Mouse (Mus musculus) liver, embryonic 14.5 days (tissue): Measurements from ENCODE around the gene Lrrc4c. TPM values are rescaled to one million over a fixed set of nuclear protein-coding genes. Genes with fewer than 3 reads are reported as not detected.

Experiments used
- ATAC-seq: fragments of 200-750 bp; cut with Nextera tagmentation; 2 replicates; pipeline ENCODE4 v1.8.0; 2017; ENCODE audit warnings: moderate number of reproducible peaks, mild to moderate bottlenecking, moderate library complexity; ENCODE audit not compliant: insufficient read depth
- DNase-seq, 3 experiments: peaks; one replicate each; pipeline ENCODE4 v3.0.0-alpha.2; 2012 to 2013; ENCODE audit warnings: low read depth in 3 of 3, low spot score in 3 of 3
- H3K27ac ChIP-seq: fragments of 300-500 bp; sonication (generic); 2 replicates; pipeline ENCODE4 v1.5.1; 2014; ENCODE audit warnings: moderate library complexity, mild to moderate bottlenecking, control low read depth, inconsistent platforms
- H3K27me3 ChIP-seq: fragments of 300-500 bp; sonication (generic); 2 replicates; pipeline ENCODE4 v1.6.1; 2014; ENCODE audit warnings: mild to moderate bottlenecking, low read length, moderate library complexity; ENCODE audit not compliant: control insufficient read depth, insufficient read depth
- H3K36me3 ChIP-seq: fragments of 300-500 bp; sonication (generic); replicated peaks from 2 replicates; pipeline ENCODE4 v1.6.1; 2014; ENCODE audit warnings: low read depth; ENCODE audit not compliant: control insufficient read depth, insufficient read depth
- H3K4me1 ChIP-seq, 2 experiments: fragments of 200-500 bp in 1 of 2; fragments of 300-500 bp in 1 of 2; sonication (generic) in 1 of 2; replicated peaks; 2 replicates each; pipeline ENCODE4 v1.6.1; 2012 to 2014; ENCODE audit warnings: antibody characterized with exemption in 1 of 2, inconsistent platforms in 1 of 2, low read length in 1 of 2; ENCODE audit not compliant: control insufficient read depth in 2 of 2, insufficient read depth in 2 of 2
- H3K4me2 ChIP-seq: fragments of 300-500 bp; sonication (generic); 2 replicates; pipeline ENCODE4 v1.6.1; 2014; ENCODE audit warnings: low read depth, mild to moderate bottlenecking, control low read depth, moderate library complexity
- H3K4me3 ChIP-seq, 2 experiments: fragments of 200-500 bp in 1 of 2; fragments of 300-500 bp in 1 of 2; sonication (generic) in 1 of 2; 2 replicates each; pipeline ENCODE4 v1.5.1; 2012 to 2014; ENCODE audit warnings: low read depth in 2 of 2, low read length in 2 of 2, mild to moderate bottlenecking in 2 of 2, control low read depth in 1 of 2, inconsistent platforms in 1 of 2, moderate library complexity in 1 of 2; ENCODE audit not compliant: insufficient read depth in 1 of 2
- H3K9ac ChIP-seq: fragments of 300-500 bp; sonication (generic); replicated peaks from 2 replicates; pipeline ENCODE4 v1.6.1; 2014; ENCODE audit warnings: mild to moderate bottlenecking, control low read depth, moderate library complexity
- H3K9me3 ChIP-seq: fragments of 300-500 bp; sonication (generic); 2 replicates; pipeline ENCODE4 v1.6.1; 2016; ENCODE audit warnings: low read length, mixed read lengths; ENCODE audit not compliant: control insufficient read depth
- CTCF ChIP-seq: IDR thresholded peaks from 2 replicates; pipeline ENCODE4 v1.5.1; 2016; ENCODE audit warnings: antibody characterized with exemption, low read depth, control low read depth
- EP300 ChIP-seq: IDR thresholded peaks from 2 replicates; pipeline ENCODE4 v1.6.1; 2016; ENCODE audit warnings: antibody characterized with exemption, low read depth
- WGBS: fragments of 180-500 bp; shearing (Covaris S2); extraction: QIAGEN DNeasy Blood & Tissue Kit; methylation state at CpG from one replicate; pipeline ENCODE4 v1.1.7; 2014; ENCODE audit not compliant: insufficient replicate concordance; 5-methylcytosine and 5-hydroxymethylcytosine counted together
- polyA plus RNA-seq, 2 experiments: library from polyadenylated mRNA; depleted of rRNA in 1 of 2; stranded (reverse) in 1 of 2; unstranded in 1 of 2; fragments of >200 nt; fragmentation: Nextera tagmentation in 1 of 2; extraction: Ambion mirVana in 1 of 2; gene quantifications; 2 replicates each; pipeline versions ENCODE4 v1.2.1 to v1.2.3; 2012 to 2014

Lrrc4c gene
- polyA plus RNA-seq, 2 experiments = 0.04 to 0.19 TPM

DNA sequence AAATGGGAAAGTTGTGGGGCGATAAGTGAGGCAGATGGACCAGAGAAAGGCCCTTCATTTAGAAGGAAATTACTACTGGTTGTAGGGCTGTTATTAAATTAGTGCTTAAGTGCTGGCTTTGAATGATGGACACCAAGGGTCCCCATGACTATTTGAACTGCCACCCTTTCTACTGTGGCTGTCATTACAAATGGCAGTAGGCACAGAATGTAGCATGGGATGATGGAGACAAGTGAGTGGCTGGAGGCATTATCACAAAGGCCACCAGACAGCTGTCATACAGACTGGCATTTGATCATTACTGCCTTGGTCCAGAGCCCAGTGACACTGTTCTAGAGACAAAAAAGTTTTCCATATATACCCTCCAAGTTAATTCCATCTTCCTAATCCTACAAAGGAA is 1000.6 kb downstream of the Lrrc4c start:
- Histone ChIP-seq H3K36me3 (no peaks in the 10 kb centered on the region), H3K27me3 (no peaks in the 10 kb centered on the region), H3K27ac (no peak overlapping the region), H3K9ac (no peak overlapping the region), H3K4me2 (no peak overlapping the region), H3K9me3 (no peaks in the 10 kb centered on the region), H3K4me3 (no peak overlapping the region), H3K4me1 (no peaks in the 10 kb centered on the region)
- WGBS = 52% methylated on average over 1 of the region's 1 CpGs
- DNase-seq (no peak), ATAC-seq (no peak)
- TF ChIP-seq EP300 = no peak
- no peak for TF ChIP-seq CTCF

DNA sequence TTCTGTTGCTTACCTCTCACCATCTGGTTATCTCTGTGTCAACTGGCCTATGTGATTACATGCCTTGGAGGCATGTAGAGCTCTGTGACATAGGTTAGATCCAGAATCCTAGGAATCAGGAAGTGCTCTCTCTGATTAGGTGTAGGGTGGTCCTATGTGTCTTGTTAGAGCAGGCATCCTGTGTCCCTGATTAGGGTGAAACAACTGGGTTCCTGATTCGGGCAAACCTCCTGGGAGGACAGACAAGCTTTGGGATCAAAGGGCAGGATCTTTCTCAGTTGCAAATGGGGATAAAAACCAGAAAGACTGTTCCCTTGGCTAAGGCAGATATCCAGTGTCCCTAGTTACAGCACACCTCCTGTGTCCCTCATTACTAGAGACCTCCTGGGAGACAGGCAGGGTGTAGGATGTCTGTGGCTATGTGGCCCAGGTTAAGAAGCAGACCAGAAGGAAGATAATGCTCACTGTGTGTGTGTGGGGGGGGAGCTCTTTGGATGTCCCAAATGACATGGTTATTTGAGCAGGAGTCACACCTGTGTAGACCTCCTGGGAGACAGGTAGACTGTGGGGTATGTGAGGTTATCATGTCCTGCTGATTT is 1014.2 kb downstream of the Lrrc4c start:
- Histone ChIP-seq H3K27ac (no peak overlapping the region), H3K36me3 (no peaks in the 10 kb centered on the region), H3K27me3 (no peaks in the 10 kb centered on the region), H3K9ac (no peak overlapping the region), H3K4me3 (no peak overlapping the region), H3K4me1 (no peaks in the 10 kb centered on the region), H3K9me3 (no peaks in the 10 kb centered on the region), H3K4me2 (no peak overlapping the region)
- ATAC-seq (no peak), DNase-seq (no peak)
- no peak for TF ChIP-seq EP300
- no peak for TF ChIP-seq CTCF
- WGBS = 33% methylated on average over 1 of the region's 1 CpGs

DNA sequence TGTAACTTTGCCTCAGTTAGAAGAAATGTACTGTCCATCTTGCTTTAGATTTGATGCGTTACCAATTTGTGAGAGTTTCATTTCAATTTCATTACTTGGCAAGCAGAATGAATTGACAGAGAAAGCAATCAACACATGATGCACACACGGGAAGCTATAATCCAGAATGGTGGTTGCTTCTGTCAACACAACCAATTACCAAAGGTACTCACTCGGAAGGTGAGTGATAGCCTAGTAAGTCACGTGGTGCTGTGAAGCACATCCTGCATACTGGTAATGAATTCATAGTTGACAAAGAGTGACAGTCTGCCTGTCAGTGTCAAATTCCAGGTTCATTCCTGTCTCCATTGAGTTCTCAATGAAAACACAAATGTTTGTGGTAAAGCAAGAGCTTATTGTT is 1021.7 kb downstream of the Lrrc4c start:
- Histone ChIP-seq H3K9ac (no peak overlapping the region), H3K27me3 (no peaks in the 10 kb centered on the region), H3K4me2 (no peak overlapping the region), H3K4me3 (no peak overlapping the region), H3K36me3 (no peaks in the 10 kb centered on the region), H3K27ac (no peak overlapping the region), H3K4me1 (no peaks in the 10 kb centered on the region), H3K9me3 (no peaks in the 10 kb centered on the region)
- no peak for TF ChIP-seq CTCF
- TF ChIP-seq EP300 = no peak
- 57% methylated on average over 4 of the region's 4 CpGs for WGBS
- ATAC-seq (no peak), DNase-seq (no peak)

DNA sequence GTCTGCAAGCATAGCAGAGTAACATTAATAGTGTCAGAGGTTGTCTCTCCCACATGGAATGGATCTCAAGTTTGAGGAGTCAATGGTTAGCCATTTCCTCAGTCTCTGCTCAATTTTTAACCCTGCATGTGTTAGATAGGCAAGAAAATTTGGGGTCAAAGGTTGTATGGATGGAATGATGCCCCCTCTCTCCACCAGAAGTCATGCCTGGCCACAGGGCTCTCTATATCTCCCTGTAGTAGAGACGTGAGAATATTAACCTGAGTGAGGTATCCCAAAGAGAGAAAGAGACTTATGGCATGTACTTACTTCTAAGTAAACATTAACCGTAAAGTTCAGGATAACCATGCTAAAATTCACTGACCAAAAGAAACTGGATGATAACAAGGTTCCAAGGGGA is 1043.3 kb downstream of the Lrrc4c start:
- no peaks in the 10 kb centered on the region for H3K27me3 ChIP-seq

DNA sequence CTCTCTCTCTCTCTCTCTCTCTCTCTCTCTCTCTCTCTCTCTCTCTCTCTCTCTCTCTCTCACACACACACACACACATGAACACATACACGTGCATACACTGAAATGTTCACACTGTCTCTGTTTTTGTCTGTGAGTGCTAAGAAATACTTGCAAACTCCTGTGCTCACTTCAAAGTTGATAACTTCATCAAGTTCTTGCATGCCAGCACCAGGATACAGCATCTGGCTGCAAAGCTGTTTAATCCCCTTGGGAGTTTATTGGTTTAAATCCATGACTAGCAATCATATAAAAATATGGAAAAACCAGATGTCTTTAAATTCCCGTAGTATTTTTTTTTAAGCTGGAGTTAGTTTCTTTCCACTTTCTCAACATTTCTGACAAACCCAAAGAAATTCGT is 1052.0 kb downstream of the Lrrc4c start:
- Histone ChIP-seq H3K9me3 (no peaks in the 10 kb centered on the region), H3K36me3 (no peaks in the 10 kb centered on the region), H3K4me1 (no peaks in the 10 kb centered on the region), H3K27ac (no peak overlapping the region), H3K27me3 (no peaks in the 10 kb centered on the region), H3K9ac (no peak overlapping the region), H3K4me2 (no peak overlapping the region), H3K4me3 (no peak overlapping the region)
- no peak for TF ChIP-seq CTCF
- TF ChIP-seq EP300 = no peak
- 52% methylated on average over 3 of the region's 3 CpGs for WGBS
- DNase-seq (no peak), ATAC-seq (no peak)

More for the DNA sequence above, 1043.3 kb downstream of the Lrrc4c start:
- no peaks in the 10 kb centered on the region for H3K9me3 ChIP-seq
- H3K4me2 ChIP-seq = no peak overlapping the region
- no peaks in the 10 kb centered on the region for H3K36me3 ChIP-seq
- H3K9ac ChIP-seq = no peak overlapping the region
- DNase-seq = no peak
- TF ChIP-seq EP300 (no peak), CTCF (no peak)
- no peak overlapping the region for H3K4me3 ChIP-seq
- no peak for ATAC-seq
- no peaks in the 10 kb centered on the region for H3K4me1 ChIP-seq
- no peak overlapping the region for H3K27ac ChIP-seq
- WGBS = 59% methylated on average over 2 of the region's 2 CpGs
